Mouse (Mus musculus): ENCODE measurements around the gene Ccer2. TPM values are rescaled to one million over a fixed set of nuclear protein-coding genes. Genes with fewer than 3 reads are reported as not detected.

The Ccer2 gene
- polyA plus RNA-seq, 1 experiment = not detected

DNA sequence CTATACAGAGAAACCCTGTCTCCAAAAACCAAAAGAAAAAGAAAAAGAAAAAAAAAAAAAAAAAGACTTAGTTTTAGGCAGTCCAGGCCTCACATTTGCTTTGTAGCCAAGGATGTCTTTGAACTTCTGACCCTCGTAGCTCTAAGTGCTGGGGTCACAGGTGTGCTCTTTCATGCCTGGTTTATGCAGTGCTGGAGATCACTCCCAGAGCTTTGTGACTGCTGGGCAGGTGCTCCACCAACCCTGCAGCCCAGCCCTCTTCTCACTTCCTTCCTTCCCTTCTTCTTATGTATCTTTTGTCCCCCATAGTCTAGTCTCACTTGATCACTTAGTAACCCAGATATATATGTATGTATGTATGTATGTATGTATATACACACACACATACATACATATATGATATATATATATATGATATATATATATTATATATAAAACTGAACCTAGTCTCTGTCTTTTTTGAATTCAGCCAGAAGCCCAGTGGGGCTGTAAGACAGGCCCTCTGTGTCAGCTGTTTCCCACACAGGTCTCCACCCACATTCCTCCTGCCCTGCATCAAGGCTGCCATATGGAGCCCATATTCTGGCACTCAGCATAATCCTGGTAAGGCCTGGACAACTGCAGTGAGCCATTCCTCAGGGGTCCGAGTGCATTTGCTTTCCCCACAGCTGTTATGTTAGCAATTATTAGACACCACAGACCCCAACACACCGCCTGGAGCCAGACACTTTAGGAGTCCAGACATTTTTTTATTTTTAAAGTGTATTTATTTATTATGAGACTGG is 35.0 kb upstream of the Ccer2 start:
- TF ChIP-seq GATA1 (IDR thresholded peaks at IDR 0.05; ENCODE audit: borderline replicate concordance, low read length) = no peak
- no peak for TF ChIP-seq FLI1 (IDR thresholded peaks at IDR 0.05; ENCODE audit: low read length)
- peaks cover 5% of the 10 kb centered on the region; the same call in 1 of the 2 replicates for H3K9me3 ChIP-seq
- H3K36me3 ChIP-seq (replicated peaks; ENCODE audit: low read length) = no peaks in the 10 kb centered on the region
- H3K27me3 ChIP-seq (replicated peaks) = peaks cover 20% of the 10 kb centered on the region
- H3K4me3 ChIP-seq (replicated peaks) = no peak overlapping the region
- H3K4me1 ChIP-seq = peaks cover 8% of the 10 kb centered on the region; the same call in 1 of the 2 replicates

DNA sequence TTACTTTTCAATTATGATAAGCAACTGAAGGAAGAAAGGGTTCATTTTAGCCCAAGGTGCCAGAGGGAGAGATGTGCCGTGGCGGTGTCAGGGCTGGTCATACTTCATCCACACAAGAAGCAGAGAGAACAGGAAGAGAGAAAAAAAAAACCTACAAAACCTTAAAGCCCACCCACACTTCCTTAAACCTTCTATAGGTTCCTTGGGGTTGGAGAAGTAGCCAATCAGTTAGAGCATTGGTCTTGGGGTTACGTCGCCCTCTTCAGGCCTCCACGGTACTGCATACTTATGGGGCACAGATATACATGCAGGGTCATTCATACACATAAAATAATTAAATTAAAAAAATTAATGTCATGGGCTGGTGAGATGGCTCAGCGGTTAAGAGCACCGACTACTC is 33.9 kb upstream of the Ccer2 start:
- Histone ChIP-seq H3K4me1 (peaks cover 9% of the 10 kb centered on the region), H3K36me3 (replicated peaks; ENCODE audit: low read length) (no peaks in the 10 kb centered on the region), H3K27me3 (replicated peaks) (peaks cover 11% of the 10 kb centered on the region), H3K4me3 (replicated peaks) (no peak overlapping the region), H3K9me3 (peaks cover 5% of the 10 kb centered on the region; the same call in 1 of the 2 replicates)
- TF ChIP-seq FLI1 (IDR thresholded peaks at IDR 0.05; ENCODE audit: low read length) = no peak
- TF ChIP-seq GATA1 (IDR thresholded peaks at IDR 0.05; ENCODE audit: borderline replicate concordance, low read length) = no peak

DNA sequence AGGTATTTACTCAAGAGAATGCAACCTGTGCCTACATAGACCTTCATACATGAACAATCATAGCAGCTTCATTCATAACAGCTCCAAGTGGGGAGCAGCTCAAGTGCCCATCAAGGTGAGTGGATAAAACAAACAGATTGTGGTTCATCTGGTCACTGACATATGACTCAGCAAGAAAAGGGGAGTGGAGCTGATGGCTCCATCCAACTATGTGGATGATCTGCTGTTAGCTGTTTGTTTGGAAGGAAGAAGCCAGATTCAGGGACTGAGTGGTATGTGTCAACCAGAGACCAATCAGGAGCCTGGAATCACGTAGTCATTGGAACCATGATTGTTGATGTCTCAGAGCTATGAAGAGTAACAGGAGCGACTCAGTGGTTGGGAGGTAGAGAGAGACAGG is 31.4 kb upstream of the Ccer2 start:
- Histone ChIP-seq H3K4me3 (replicated peaks) (no peak overlapping the region), H3K4me1 (peaks cover 9% of the 10 kb centered on the region), H3K27me3 (replicated peaks) (peaks cover 10% of the 10 kb centered on the region), H3K36me3 (replicated peaks; ENCODE audit: low read length) (no peaks in the 10 kb centered on the region), H3K9me3 (peaks cover 5% of the 10 kb centered on the region; the same call in 1 of the 2 replicates)
- TF ChIP-seq GATA1 (IDR thresholded peaks at IDR 0.05; ENCODE audit: borderline replicate concordance, low read length) = no peak
- no peak for TF ChIP-seq FLI1 (IDR thresholded peaks at IDR 0.05; ENCODE audit: low read length)

DNA sequence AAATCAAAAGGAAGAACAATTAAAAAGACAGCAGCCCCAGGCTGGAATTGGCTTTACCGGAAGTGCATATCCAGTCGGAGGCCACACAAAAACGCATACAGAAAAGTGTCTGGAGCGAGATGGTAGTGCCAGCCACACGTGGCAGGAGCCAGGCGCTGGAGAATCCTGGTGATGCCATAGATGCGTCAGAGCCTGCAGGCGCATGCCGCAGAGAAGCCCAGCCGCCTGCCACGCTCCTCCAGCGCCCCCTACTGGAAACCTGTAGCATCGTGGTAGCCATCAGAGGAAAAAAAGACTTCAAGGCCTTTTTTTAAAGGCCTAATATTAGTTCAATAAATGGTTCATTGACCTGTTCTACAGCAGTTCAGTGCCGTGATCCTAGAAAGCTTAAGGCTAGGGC is 29.4 kb upstream of the Ccer2 start:
- TF ChIP-seq GATA1 (IDR thresholded peaks at IDR 0.05; ENCODE audit: borderline replicate concordance, low read length) = no peak
- no peak for TF ChIP-seq FLI1 (IDR thresholded peaks at IDR 0.05; ENCODE audit: low read length)
- Histone ChIP-seq H3K36me3 (replicated peaks; ENCODE audit: low read length) (no peaks in the 10 kb centered on the region), H3K4me1 (peaks cover 9% of the 10 kb centered on the region), H3K4me3 (replicated peaks) (peak overlapping the region; percentile 70), H3K27me3 (replicated peaks) (peaks cover 16% of the 10 kb centered on the region), H3K9me3 (peaks cover 16% of the 10 kb centered on the region)

DNA sequence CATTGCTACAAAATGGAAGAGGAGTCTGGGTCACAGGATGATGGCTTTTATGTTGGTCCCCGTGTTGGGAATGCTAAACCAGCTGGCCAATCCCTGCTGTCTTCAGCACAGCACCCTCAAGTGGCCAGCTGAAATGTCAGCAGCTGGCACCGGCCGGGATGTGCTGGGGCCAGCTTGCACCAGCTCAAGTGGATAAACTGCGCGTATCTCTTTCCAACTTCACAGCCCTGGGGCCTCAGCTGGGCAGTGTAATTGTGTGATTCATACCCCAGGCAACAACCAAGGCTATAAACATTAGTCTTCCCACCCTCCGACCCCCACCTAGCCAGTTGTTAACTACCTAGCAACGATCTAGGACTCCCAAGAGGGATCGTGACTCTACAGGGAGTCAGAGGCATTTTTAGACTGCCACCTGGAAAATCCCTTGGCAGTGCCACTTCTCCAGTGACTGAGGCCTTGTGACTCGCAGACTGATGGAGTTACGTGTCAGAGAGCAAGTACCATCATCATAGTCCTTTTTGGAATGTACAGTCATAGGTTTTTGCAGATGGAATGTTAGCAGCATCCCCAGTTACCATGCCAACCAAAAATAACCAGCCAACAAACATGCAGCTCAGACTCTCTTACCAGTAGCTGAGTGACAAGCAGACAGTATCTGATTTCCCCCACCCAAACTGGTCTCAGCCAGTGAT is 28.2 kb upstream of the Ccer2 start:
- no peak overlapping the region for H3K4me3 ChIP-seq (replicated peaks)
- no peak for TF ChIP-seq GATA1 (IDR thresholded peaks at IDR 0.05; ENCODE audit: borderline replicate concordance, low read length)
- no peak for TF ChIP-seq FLI1 (IDR thresholded peaks at IDR 0.05; ENCODE audit: low read length)
- H3K36me3 ChIP-seq (replicated peaks; ENCODE audit: low read length) = no peaks in the 10 kb centered on the region
- peaks cover 28% of the 10 kb centered on the region for H3K9me3 ChIP-seq
- peaks cover 15% of the 10 kb centered on the region for H3K4me1 ChIP-seq
- peaks cover 27% of the 10 kb centered on the region for H3K27me3 ChIP-seq (replicated peaks)

DNA sequence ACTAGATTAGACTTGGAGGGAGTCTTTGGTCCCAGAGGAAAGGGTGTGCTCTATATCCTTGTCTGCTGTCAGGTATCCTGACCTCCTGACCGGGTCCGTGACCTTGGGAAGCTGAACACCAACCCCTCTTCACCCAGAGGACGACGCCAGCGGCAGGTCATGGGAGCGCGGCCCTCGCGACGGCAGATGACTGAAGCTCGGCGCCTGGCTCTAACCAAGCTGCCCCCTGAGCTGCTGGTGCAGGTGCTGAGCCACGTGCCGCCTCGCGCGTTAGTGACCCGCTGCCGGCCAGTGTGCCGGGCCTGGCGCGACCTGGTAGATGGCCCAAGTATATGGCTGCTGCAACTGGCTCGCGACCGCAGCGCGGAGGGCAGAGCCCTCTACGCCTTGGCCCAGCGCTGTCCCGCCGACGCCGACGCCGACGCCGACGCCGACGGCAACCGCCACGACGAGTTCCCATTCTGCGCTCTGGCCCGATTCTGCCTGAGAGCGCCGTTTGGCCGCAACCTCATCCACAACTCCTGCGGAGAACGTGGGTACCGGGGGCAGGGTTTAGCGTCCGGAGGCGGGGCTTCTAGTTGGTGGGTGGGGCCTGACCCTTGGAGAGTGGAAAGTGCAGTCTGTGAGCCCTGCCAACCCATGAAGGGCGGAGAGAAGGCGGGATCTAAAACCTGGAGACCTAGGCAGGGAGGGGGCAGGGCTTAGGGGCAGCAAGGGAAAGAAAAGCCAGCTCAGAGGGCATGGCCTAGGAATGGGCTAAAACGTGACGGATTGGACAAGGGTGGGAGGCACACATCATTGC is 23.4 kb upstream of the Ccer2 start:
- peak overlapping the region; percentile 84 for H3K4me3 ChIP-seq (replicated peaks)

DNA sequence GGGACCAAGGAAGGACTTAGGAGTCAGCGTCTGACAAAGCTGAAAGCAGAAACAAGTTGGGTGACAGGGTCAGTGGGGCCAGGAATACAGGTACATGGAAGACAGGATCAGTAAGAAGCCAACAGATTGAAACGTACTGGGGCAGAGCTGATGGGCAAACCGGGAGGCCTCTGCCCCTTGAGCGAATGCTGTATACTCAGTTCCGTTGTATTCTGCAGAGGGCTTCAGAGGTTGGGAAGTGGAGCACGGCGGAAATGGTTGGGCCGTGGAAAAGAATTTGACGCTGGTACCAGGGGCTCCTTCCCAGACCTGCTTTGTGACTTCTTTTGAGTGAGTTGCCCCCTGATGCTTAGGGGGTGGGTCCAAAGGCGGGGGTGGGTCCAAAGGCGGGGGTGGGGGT is 22.8 kb upstream of the Ccer2 start:
- Histone ChIP-seq H3K4me3 (replicated peaks) (peak overlapping the region; percentile 84), H3K27me3 (replicated peaks) (peaks cover 33% of the 10 kb centered on the region), H3K9me3 (peaks cover 26% of the 10 kb centered on the region), H3K36me3 (replicated peaks; ENCODE audit: low read length) (peaks cover 10% of the 10 kb centered on the region), H3K4me1 (peaks cover 10% of the 10 kb centered on the region)
- no peak for TF ChIP-seq FLI1 (IDR thresholded peaks at IDR 0.05; ENCODE audit: low read length)
- no peak for TF ChIP-seq GATA1 (IDR thresholded peaks at IDR 0.05; ENCODE audit: borderline replicate concordance, low read length)

More for the DNA sequence above, 23.4 kb upstream of the Ccer2 start:
- H3K36me3 ChIP-seq (replicated peaks; ENCODE audit: low read length) = peaks cover 7% of the 10 kb centered on the region
- H3K9me3 ChIP-seq = peaks cover 26% of the 10 kb centered on the region
- peaks cover 10% of the 10 kb centered on the region for H3K4me1 ChIP-seq
- no peak for TF ChIP-seq GATA1 (IDR thresholded peaks at IDR 0.05; ENCODE audit: borderline replicate concordance, low read length)
- TF ChIP-seq FLI1 (IDR thresholded peaks at IDR 0.05; ENCODE audit: low read length) = no peak
- H3K27me3 ChIP-seq (replicated peaks) = peaks cover 34% of the 10 kb centered on the region

DNA sequence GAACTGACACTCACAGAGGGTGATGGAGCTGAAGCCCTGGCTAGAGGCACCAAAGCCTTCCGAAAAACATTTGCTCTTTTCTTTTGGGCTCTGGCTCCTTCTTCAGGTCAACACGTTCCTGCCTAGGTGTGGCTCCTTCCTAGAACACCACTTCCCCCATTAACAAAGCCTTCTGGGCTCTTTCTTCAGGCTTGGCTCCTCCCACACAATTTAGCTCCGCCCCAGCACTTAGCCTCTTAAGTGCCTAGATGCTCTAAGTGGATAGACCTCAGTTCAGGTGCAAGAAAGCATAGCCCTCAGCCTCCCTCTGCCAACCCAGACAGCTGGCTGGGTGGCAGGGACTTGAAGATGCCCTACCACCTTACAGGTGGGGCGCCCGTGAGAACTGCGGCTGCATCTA is 20.3 kb upstream of the Ccer2 start:
- no peak overlapping the region for H3K4me3 ChIP-seq (replicated peaks)
- H3K36me3 ChIP-seq (replicated peaks; ENCODE audit: low read length) = peaks cover 31% of the 10 kb centered on the region
- peaks cover 22% of the 10 kb centered on the region for H3K27me3 ChIP-seq (replicated peaks)
- peaks cover 27% of the 10 kb centered on the region for H3K4me1 ChIP-seq
- peaks cover 25% of the 10 kb centered on the region for H3K9me3 ChIP-seq
- no peak for TF ChIP-seq GATA1 (IDR thresholded peaks at IDR 0.05; ENCODE audit: borderline replicate concordance, low read length)
- no peak for TF ChIP-seq FLI1 (IDR thresholded peaks at IDR 0.05; ENCODE audit: low read length)

DNA sequence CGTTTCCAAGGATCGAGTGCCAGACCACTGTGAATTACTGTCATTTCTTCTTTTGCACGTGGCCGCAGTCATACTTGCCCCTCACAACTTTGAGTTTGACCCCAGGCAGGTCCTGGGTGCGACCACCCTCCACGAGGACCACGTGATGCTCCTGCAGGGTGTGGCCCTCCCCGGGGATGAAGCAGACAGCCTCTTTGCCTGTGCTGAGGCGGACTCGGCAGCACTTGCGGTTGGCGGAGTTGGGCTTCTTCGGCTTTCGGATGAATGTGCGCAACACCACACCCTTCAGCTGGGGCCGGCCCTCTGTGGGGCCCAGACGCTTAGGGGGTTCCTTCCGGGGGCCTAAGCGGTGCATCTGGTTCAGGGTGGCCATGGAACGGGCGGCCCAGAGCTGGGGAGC is 16.1 kb upstream of the Ccer2 start:
- H3K4me3 ChIP-seq (replicated peaks) = no peak overlapping the region
- TF ChIP-seq FLI1 (IDR thresholded peaks at IDR 0.05; ENCODE audit: low read length) = no peak
- TF ChIP-seq GATA1 (IDR thresholded peaks at IDR 0.05; ENCODE audit: borderline replicate concordance, low read length) = no peak
- H3K9me3 ChIP-seq = no peaks in the 10 kb centered on the region
- peaks cover 45% of the 10 kb centered on the region for H3K4me1 ChIP-seq
- peaks cover 40% of the 10 kb centered on the region for H3K36me3 ChIP-seq (replicated peaks; ENCODE audit: low read length)
- H3K27me3 ChIP-seq (replicated peaks) = peaks cover 2% of the 10 kb centered on the region
